Mouse (Mus musculus) limb, embryonic 11.5 days (tissue): ENCODE results near the gene Idh2. TPM values are rescaled to one million over a fixed set of nuclear protein-coding genes. Genes with fewer than 3 reads are reported as not detected.
A peak's percentile ranks its signal among the peaks of the same experiment; 100 is the strongest.

Experiments
- ATAC-seq: fragments of 200-750 bp; cut with Nextera tagmentation; 2 replicates; pipeline ENCODE4 v1.8.0; 2017; ENCODE audit warnings: low read depth; ENCODE audit not compliant: insufficient number of reproducible peaks, low FRiP score, low TSS enrichment
- DNase-seq: peaks from one replicate; pipeline ENCODE4 v3.0.0-alpha.2; 2015; ENCODE audit warnings: low spot score
- H3K27ac ChIP-seq: fragments of 300-500 bp; sonication (generic); replicated peaks from 2 replicates; pipeline ENCODE4 v1.5.1; 2014; ENCODE audit warnings: low read depth, mild to moderate bottlenecking, low read length
- H3K27me3 ChIP-seq: fragments of 300-500 bp; sonication (generic); 2 replicates; pipeline ENCODE4 v1.6.1; 2014; ENCODE audit warnings: mild to moderate bottlenecking, low read length, mixed read lengths; ENCODE audit not compliant: control insufficient read depth, insufficient read depth
- H3K36me3 ChIP-seq: fragments of 300-500 bp; sonication (generic); 2 replicates; pipeline ENCODE4 v1.6.1; 2014; ENCODE audit warnings: mild to moderate bottlenecking, low read length, moderate library complexity, mixed read lengths; ENCODE audit not compliant: control insufficient read depth, insufficient read depth
- H3K4me1 ChIP-seq: fragments of 300-500 bp; sonication (generic); 2 replicates; pipeline ENCODE4 v1.6.1; 2014; ENCODE audit warnings: low read length, mixed read lengths; ENCODE audit not compliant: control insufficient read depth, insufficient read depth
- H3K4me2 ChIP-seq: fragments of 300-500 bp; sonication (generic); 2 replicates; pipeline ENCODE4 v1.6.1; 2014; ENCODE audit warnings: low read depth, mild to moderate bottlenecking, moderate library complexity; ENCODE audit not compliant: severe bottlenecking
- H3K4me3 ChIP-seq: fragments of 300-500 bp; sonication (generic); 2 replicates; pipeline ENCODE4 v1.5.1; 2014; ENCODE audit warnings: low read depth, low read length
- H3K9ac ChIP-seq: fragments of 300-500 bp; sonication (generic); 2 replicates; pipeline ENCODE4 v1.6.1; 2014; ENCODE audit warnings: mild to moderate bottlenecking, low read length
- H3K9me3 ChIP-seq: fragments of 300-500 bp; sonication (generic); 2 replicates; pipeline ENCODE4 v1.6.1; 2016; ENCODE audit warnings: low read length; ENCODE audit not compliant: control insufficient read depth
- WGBS: fragments of 180-500 bp; shearing (Covaris S2); extraction: QIAGEN DNeasy Blood & Tissue Kit; methylation state at CpG from one replicate; pipeline ENCODE4 v1.1.7; 2014; 5-methylcytosine and 5-hydroxymethylcytosine counted together
- polyA plus RNA-seq: library from polyadenylated mRNA; unstranded; fragments of >200 nt; fragmentation: Nextera tagmentation; extraction: Ambion mirVana; gene quantifications from 2 replicates; pipeline ENCODE4 v1.2.1, GENCODE M21; 2014

The Idh2 gene
- polyA plus RNA-seq, 1 experiment from 2014 or later, result 555 TPM

- Histone ChIP-seq H3K9ac (no peak overlapping the region), H3K27ac (no peak overlapping the region), H3K4me3 (no peak overlapping the region), H3K36me3 (no peaks in the 10 kb centered on the region), H3K4me2 (no peak overlapping the region), H3K9me3 (no peaks in the 10 kb centered on the region), H3K27me3 (no peaks in the 10 kb centered on the region), H3K4me1 (no peaks in the 10 kb centered on the region)
- DNase-seq, result no peak
- ATAC-seq, result no peak
- 80% methylated on average over 15 of the region's 15 CpGs for WGBS
Observed at GRCm38 (mm10) chr7:80063902-80064736, 51.1 kb downstream of the Idh2 start.

GRCm38 (mm10) chr7:80063244-80063643 lies 51.9 kb downstream of the Idh2 start:
- Histone ChIP-seq H3K9me3 (no peaks in the 10 kb centered on the region), H3K27ac (no peak overlapping the region), H3K4me2 (no peak overlapping the region), H3K4me1 (no peaks in the 10 kb centered on the region), H3K4me3 (no peak overlapping the region), H3K36me3 (no peaks in the 10 kb centered on the region), H3K9ac (no peak overlapping the region), H3K27me3 (no peaks in the 10 kb centered on the region)
- 69% methylated on average over 5 of the region's 5 CpGs for WGBS
- no peak for ATAC-seq
- DNase-seq, result no peak

GRCm38 (mm10) chr7:80062083-80062826 lies 52.9 kb downstream of the Idh2 start:
- ATAC-seq, result no peak
- H3K36me3 ChIP-seq, result no peaks in the 10 kb centered on the region
- no peak overlapping the region for H3K4me3 ChIP-seq
- 96% methylated on average over 17 of the region's 17 CpGs for WGBS
- no peak overlapping the region for H3K9ac ChIP-seq
- no peak for DNase-seq
- no peaks in the 10 kb centered on the region for H3K9me3 ChIP-seq
- H3K4me2 ChIP-seq, result no peak overlapping the region
- H3K4me1 ChIP-seq, result no peaks in the 10 kb centered on the region
- no peak overlapping the region for H3K27ac ChIP-seq
- H3K27me3 ChIP-seq, result no peaks in the 10 kb centered on the region

GRCm38 (mm10) chr7:80060012-80060778 lies 55.0 kb downstream of the Idh2 start:
- 0 out of 2 replicates have a peak overlapping the region, but pooled peaks have one; percentile 30 for H3K27ac ChIP-seq
- ATAC-seq (no peak), DNase-seq (no peak)
- no peaks in the 10 kb centered on the region for H3K9me3 ChIP-seq
- H3K27me3 ChIP-seq, result no peaks in the 10 kb centered on the region
- no peak overlapping the region for H3K4me3 ChIP-seq
- H3K9ac ChIP-seq, result no peak overlapping the region
- H3K4me2 ChIP-seq, result no peak overlapping the region
- H3K4me1 ChIP-seq, result 0 out of 2 replicates have a peak, but pooled peaks cover 5% of the 10 kb centered on the region
- H3K36me3 ChIP-seq, result no peaks in the 10 kb centered on the region
- 86% methylated on average over 10 of the region's 10 CpGs for WGBS

GRCm38 (mm10) chr7:80059064-80059838 lies 55.9 kb downstream of the Idh2 start:
- Histone ChIP-seq H3K27me3 (no peaks in the 10 kb centered on the region), H3K4me1 (0 out of 2 replicates have a peak, but pooled peaks cover 5% of the 10 kb centered on the region), H3K36me3 (no peaks in the 10 kb centered on the region), H3K4me3 (no peak overlapping the region), H3K9me3 (no peaks in the 10 kb centered on the region), H3K4me2 (no peak overlapping the region), H3K9ac (no peak overlapping the region), H3K27ac (no peak overlapping the region; the same call in 1 of the 2 replicates)
- WGBS, result 80% methylated on average over 13 of the region's 13 CpGs
- DNase-seq (no peak), ATAC-seq (no peak)

GRCm38 (mm10) chr7:80058405-80059063 lies 56.7 kb downstream of the Idh2 start:
- H3K36me3 ChIP-seq, result no peaks in the 10 kb centered on the region
- ATAC-seq, result no peak
- no peak overlapping the region; the same call in 1 of the 2 replicates for H3K27ac ChIP-seq
- 96% methylated on average over 4 of the region's 4 CpGs for WGBS
- no peaks in the 10 kb centered on the region for H3K9me3 ChIP-seq
- 0 out of 2 replicates have a peak, but pooled peaks cover 5% of the 10 kb centered on the region for H3K4me1 ChIP-seq
- no peak overlapping the region for H3K4me2 ChIP-seq
- DNase-seq, result no peak
- peak overlapping the region; percentile 17; the same call in 1 of the 2 replicates for H3K9ac ChIP-seq
- no peak overlapping the region for H3K4me3 ChIP-seq
- no peaks in the 10 kb centered on the region for H3K27me3 ChIP-seq

GRCm38 (mm10) chr7:80057781-80058180 lies 57.4 kb downstream of the Idh2 start:
- Histone ChIP-seq H3K4me2 (no peak overlapping the region), H3K9ac (no peak overlapping the region; the same call in 1 of the 2 replicates), H3K4me1 (0 out of 2 replicates have a peak, but pooled peaks cover 5% of the 10 kb centered on the region), H3K9me3 (no peaks in the 10 kb centered on the region), H3K27me3 (no peaks in the 10 kb centered on the region), H3K4me3 (no peak overlapping the region), H3K27ac (no peak overlapping the region), H3K36me3 (no peaks in the 10 kb centered on the region)
- DNase-seq (no peak), ATAC-seq (no peak)
- 74% methylated on average over 14 of the region's 14 CpGs for WGBS
